14 mouse cellular contexts compared by ENCODE assay signal in genomic region chr16:89695833-89696232, GRCm38 (mm10).
DNase-seq lines count a peak whose midpoint lies in the region; ATAC-seq and TF ChIP-seq lines count a peak whose summit lies in the region.
"Had no signal": no experiment of that assay in that cellular context is flagged by ENCODE, and none has a peak within 500 bp of the region (broad histone marks: within the 10 kb centered on the region; RNA-seq: fewer than 3 reads in every experiment).

No protein-coding gene starts in this region.

- ATAC-seq in erythroid progenitor cell, adult 5-6 weeks (replicated peaks; ENCODE audit: low FRiP score, poor library complexity, severe bottlenecking): no peak

- no peaks in the 10 kb centered on the region for H3K36me3 ChIP-seq in kidney, adult 2 months (ENCODE audit: control insufficient read depth, insufficient read depth, low read length)
- H3K36me3 ChIP-seq in hindbrain, embryonic 10.5 days: no peaks in the 10 kb centered on the region
- H3K36me3 ChIP-seq: embryonic facial prominence, embryonic 15.5 days had no signal

- no peak overlapping the region for H3K4me3 ChIP-seq in kidney, adult 2 months (ENCODE audit: insufficient read depth, low read depth, low read length)
- no peak overlapping the region for H3K4me3 ChIP-seq in hindbrain, embryonic 10.5 days
- H3K4me3 ChIP-seq: embryonic facial prominence, embryonic 15.5 days; layer of hippocampus, adult 2 months had no signal

- no peaks in the 10 kb centered on the region; the same call in 1 of the 2 replicates for H3K4me1 ChIP-seq in kidney, adult 2 months (ENCODE audit: control insufficient read depth, insufficient read depth, low read length)
- H3K4me1 ChIP-seq in hindbrain, embryonic 10.5 days (replicated peaks): peaks cover 18% of the 10 kb centered on the region
- H3K4me1 ChIP-seq: embryonic facial prominence, embryonic 15.5 days had no signal

- H3K9me3 ChIP-seq in hindbrain, embryonic 10.5 days: no peaks in the 10 kb centered on the region
- H3K9me3 ChIP-seq: embryonic facial prominence, embryonic 15.5 days had no signal

- TF ChIP-seq CTCF in kidney, adult 2 months (conservative IDR thresholded peaks at IDR 0.05; ENCODE audit: insufficient read depth, insufficient read length, low read depth, low read length): no peak

- 42% methylated on average over 4 of the region's 4 CpGs for WGBS in kidney, adult 2 months
- WGBS in hindbrain, embryonic 10.5 days: 82% methylated on average over 4 of the region's 4 CpGs

- TF ChIP-seq POLR2A in kidney, adult 2 months (IDR thresholded peaks at IDR 0.05; ENCODE audit: low read depth, low read length): no peak

- DNase-seq in kidney, adult 11 months: peak; percentile 12
- no peak for DNase-seq in kidney, adult 18-20 months
- DNase-seq in adrenal gland, postnatal 25 days: peak; percentile 28
- DNase-seq in kidney, adult 2 months: peak; percentile 55
- peak; percentile 13 for DNase-seq in skeletal muscle tissue, adult 2 months (ENCODE audit: low read depth, low spot score)
- no peak for DNase-seq in layer of hippocampus, postnatal 36 days
- DNase-seq in hindbrain, embryonic 10.5 days (ENCODE audit: low spot score): no peak
- DNase-seq: cerebellum, postnatal 25 days; right cerebral cortex, postnatal 4 days had no signal

- no peak overlapping the region for H3K27ac ChIP-seq in kidney, adult 2 months (ENCODE audit: insufficient read depth, low read depth, low read length)
- no peak overlapping the region for H3K27ac ChIP-seq in hindbrain, embryonic 10.5 days
- H3K27ac ChIP-seq: embryonic facial prominence, embryonic 15.5 days; layer of hippocampus, adult 2 months; macrophage had no signal

- H3K27me3 ChIP-seq in kidney, adult 2 months (replicated peaks; ENCODE audit: control insufficient read depth, insufficient read depth, low read length): no peaks in the 10 kb centered on the region
- no peaks in the 10 kb centered on the region for H3K27me3 ChIP-seq in hindbrain, embryonic 10.5 days (ENCODE audit: insufficient read depth, poor library complexity, severe bottlenecking)
- H3K27me3 ChIP-seq: CH12.LX; embryonic facial prominence, embryonic 15.5 days had no signal

Comparison
In these comparisons a context has a peak if more than half of its experiments do, and no peak if none do; other contexts are left out.
1. DNase-seq: peak in kidney, adult 11 months (single experiment), adrenal gland, postnatal 25 days (single experiment), kidney, adult 2 months (single experiment) and skeletal muscle tissue, adult 2 months (single experiment); none in kidney, adult 18-20 months (single experiment), layer of hippocampus, postnatal 36 days (0 of 2) and hindbrain, embryonic 10.5 days (single experiment).